10 mouse cellular contexts compared by ENCODE assay signal in the genomic region with DNA sequence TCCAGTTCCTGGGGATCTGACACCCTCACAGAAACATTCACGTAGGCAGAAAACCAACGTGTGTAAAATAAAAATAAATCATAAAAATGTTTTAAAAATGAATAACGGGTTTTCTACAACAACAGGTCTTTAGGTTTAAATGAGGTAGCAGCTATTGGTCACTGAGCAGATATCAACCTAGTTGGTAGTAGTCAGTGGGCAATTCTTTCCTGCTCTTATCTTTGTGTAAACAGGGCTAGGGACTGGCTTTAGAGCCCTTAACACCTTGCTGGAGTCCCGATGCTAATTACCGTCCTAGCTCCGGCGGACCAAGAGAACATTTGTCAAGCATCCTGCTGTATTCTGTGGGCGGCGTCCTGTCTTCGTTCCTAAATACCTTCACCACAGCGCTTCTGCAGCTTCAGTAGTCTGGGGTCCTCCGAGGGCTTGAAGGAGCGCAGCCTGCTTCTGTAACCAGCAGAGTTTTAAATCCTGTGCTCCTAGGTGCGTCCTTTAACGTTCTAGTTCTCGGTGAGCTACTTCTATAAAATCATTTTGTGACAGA. TPM values are rescaled to one million over a fixed set of nuclear protein-coding genes. Genes with fewer than 3 reads are reported as not detected.
DNase-seq lines count a peak whose midpoint lies in the region; ATAC-seq and TF ChIP-seq lines count a peak whose summit lies in the region.
"Had no signal": no experiment of that assay in that cellular context is flagged by ENCODE, and none has a peak within 500 bp of the region (broad histone marks: within the 10 kb centered on the region; RNA-seq: fewer than 3 reads in every experiment).

No protein-coding gene starts in this region.

- no peaks in the 10 kb centered on the region for H3K9me3 ChIP-seq in forebrain, embryonic 16.5 days (ENCODE audit: control insufficient read depth, low read length)
- no peaks in the 10 kb centered on the region for H3K9me3 ChIP-seq in liver, embryonic 16.5 days (replicated peaks; ENCODE audit: control insufficient read depth, low read length)

- intact Hi-C loops in gastrocnemius, adult 2 months (cut with DNase I), result no loop called here
- intact Hi-C loops in left cerebral cortex, postnatal 4 days (cut with DNase I), result no loop called here

- ATAC-seq in forebrain, embryonic 16.5 days, result no peak
- ATAC-seq in liver, embryonic 16.5 days (ENCODE audit: low read depth), result no peak
- ATAC-seq in megakaryocyte-erythroid progenitor cell, adult 5-6 weeks (replicated peaks; ENCODE audit: low FRiP score, low TSS enrichment, poor library complexity, severe bottlenecking), result no peak

- TF ChIP-seq CTCF in gastrocnemius, adult 2 months (IDR thresholded peaks at IDR 0.05), result no peak

- peak overlapping the region; percentile 26; the same call in 1 of the 2 replicates for H3K4me3 ChIP-seq in gastrocnemius, adult 2 months
- no peak overlapping the region for H3K4me3 ChIP-seq in forebrain, embryonic 16.5 days (replicated peaks; ENCODE audit: low read length)
- no peak overlapping the region for H3K4me3 ChIP-seq in liver, embryonic 16.5 days (ENCODE audit: low read depth, low read length)

- no peak overlapping the region for H3K9ac ChIP-seq in forebrain, embryonic 16.5 days (replicated peaks; ENCODE audit: low read depth, low read length)
- no peak overlapping the region for H3K9ac ChIP-seq in liver, embryonic 16.5 days (ENCODE audit: low read depth, low read length)

- WGBS in forebrain, embryonic 16.5 days, result 13% methylated on average over 16 of the region's 16 CpGs
- WGBS in liver, embryonic 16.5 days (ENCODE audit: insufficient replicate concordance), result 10% methylated on average over 16 of the region's 16 CpGs

- peaks cover 9% of the 10 kb centered on the region; the same call in 1 of the 2 replicates for H3K4me1 ChIP-seq in forebrain, embryonic 16.5 days (replicated peaks; ENCODE audit: control insufficient read depth, insufficient read depth, low read length)
- no peaks in the 10 kb centered on the region for H3K4me1 ChIP-seq in liver, embryonic 16.5 days (ENCODE audit: control insufficient read depth, low read depth, low read length)

- H3K36me3 ChIP-seq in forebrain, embryonic 16.5 days (ENCODE audit: control insufficient read depth, insufficient read depth), result no peaks in the 10 kb centered on the region
- no peaks in the 10 kb centered on the region for H3K36me3 ChIP-seq in liver, embryonic 16.5 days (ENCODE audit: control insufficient read depth, insufficient read depth)

- no peak for DNase-seq in gastrocnemius, adult 2 months
- no peak for DNase-seq in gastrocnemius, adult 18-20 months (ENCODE audit: low spot score)
- DNase-seq in R1 (ENCODE audit: low read depth, low spot score), result peak; percentile 10
- no peak for DNase-seq in thymus, postnatal 10 days (ENCODE audit: low spot score in 2 of 2)
- DNase-seq in left cerebral cortex, postnatal 4 days, result no peak
- DNase-seq: lung, adult 18-20 months had no signal

- H3K27ac ChIP-seq in gastrocnemius, adult 2 months, result no peak overlapping the region
- H3K27ac ChIP-seq in forebrain, embryonic 16.5 days (ENCODE audit: low read length), result no peak overlapping the region
- H3K27ac ChIP-seq in liver, embryonic 16.5 days (ENCODE audit: low read length), result no peak overlapping the region

- peaks cover 8% of the 10 kb centered on the region; the same call in 1 of the 2 replicates for H3K27me3 ChIP-seq in forebrain, embryonic 16.5 days (replicated peaks; ENCODE audit: control insufficient read depth, insufficient read depth, low read length)
- peaks cover 5% of the 10 kb centered on the region for H3K27me3 ChIP-seq in liver, embryonic 16.5 days (ENCODE audit: control insufficient read depth, insufficient read depth, low read depth, low read length)

- H3K4me2 ChIP-seq in forebrain, embryonic 16.5 days (ENCODE audit: low read length), result peak overlapping the region; percentile 14
- H3K4me2 ChIP-seq in liver, embryonic 16.5 days (ENCODE audit: low read depth, low read length), result peak overlapping the region; percentile 38; the same call in 1 of the 2 replicates

RNA-seq across cellular contexts. Expression of gene Tctex1d1, which starts 0.6 kb away (rescaled TPM):
- total RNA-seq in gastrocnemius, adult 2 months (2021), result not detected
- total RNA-seq in gastrocnemius, adult 18-20 months (2021), result not detected
- 0.53 and 1.1 TPM in 2 replicates for polyA plus RNA-seq in forebrain, embryonic 16.5 days (2015; fragmentation: Nextera tagmentation; extraction: Ambion mirVana)
- 0.11 and 0.13 TPM in 2 replicates for polyA plus RNA-seq in liver, embryonic 16.5 days (2015; fragmentation: Nextera tagmentation; extraction: Ambion mirVana)
- not detected in 2 replicates for total RNA-seq in megakaryocyte-erythroid progenitor cell, adult 5-6 weeks (2014; fragmentation: Nextera tagmentation)
- not detected in 2 replicates for total RNA-seq in megakaryocyte-erythroid progenitor cell, adult 5-6 weeks (2017)
- total RNA-seq in left cerebral cortex, postnatal 4 days (2021), result 1 to 10 TPM; 1.0 to 1.4 TPM
- polyA plus RNA-seq: small intestine, adult 2 months had no signal

RNA-seq across cellular contexts. Expression of gene Insl5, which starts 48.8 kb away (rescaled TPM):
- not detected for total RNA-seq in gastrocnemius, adult 2 months (2021)
- not detected for total RNA-seq in gastrocnemius, adult 18-20 months (2021)
- polyA plus RNA-seq in forebrain, embryonic 16.5 days (2015; fragmentation: Nextera tagmentation; extraction: Ambion mirVana), result 0.37 and 0.41 TPM in 2 replicates
- not detected in 2 replicates for polyA plus RNA-seq in liver, embryonic 16.5 days (2015; fragmentation: Nextera tagmentation; extraction: Ambion mirVana)
- not detected in 2 replicates for total RNA-seq in megakaryocyte-erythroid progenitor cell, adult 5-6 weeks (2014; fragmentation: Nextera tagmentation)
- total RNA-seq in megakaryocyte-erythroid progenitor cell, adult 5-6 weeks (2017), result not detected in 2 replicates
- not detected for total RNA-seq in left cerebral cortex, postnatal 4 days (2021)
- polyA plus RNA-seq: small intestine, adult 2 months had no signal
